Mouse (Mus musculus) intestine, embryonic 16.5 days (tissue): ENCODE results near the gene Vwf. TPM values are rescaled to one million over a fixed set of nuclear protein-coding genes. Genes with fewer than 3 reads are reported as not detected.
A peak's percentile ranks its signal among the peaks of the same experiment; 100 is the strongest.

Experiments used
- ATAC-seq: fragments of 200-750 bp; cut with Nextera tagmentation; 2 replicates; pipeline ENCODE4 v1.8.0; 2017; ENCODE audit warnings: moderate TSS enrichment, moderate library complexity
- H3K27ac ChIP-seq: fragments of 300-500 bp; sonication (generic); 2 replicates; pipeline ENCODE4 v1.5.1; 2014; ENCODE audit warnings: mild to moderate bottlenecking, low read length
- H3K27me3 ChIP-seq: fragments of 300-500 bp; sonication (generic); replicated peaks from 2 replicates; pipeline ENCODE4 v1.6.1; 2014; ENCODE audit warnings: low read length, control low read depth, mixed read lengths; ENCODE audit not compliant: control insufficient read depth, insufficient read depth
- H3K36me3 ChIP-seq: fragments of 300-500 bp; sonication (generic); 2 replicates; pipeline ENCODE4 v1.6.1; 2014; ENCODE audit warnings: low read length, control low read depth; ENCODE audit not compliant: control insufficient read depth, insufficient read depth
- H3K4me1 ChIP-seq: fragments of 300-500 bp; sonication (generic); 2 replicates; pipeline ENCODE4 v1.6.1; 2014; ENCODE audit warnings: low read length, control low read depth, mixed read lengths; ENCODE audit not compliant: control insufficient read depth, insufficient read depth
- H3K4me2 ChIP-seq: fragments of 300-500 bp; sonication (generic); 2 replicates; pipeline ENCODE4 v1.6.1; 2014; ENCODE audit warnings: low read depth, low read length, control low read depth
- H3K4me3 ChIP-seq: fragments of 300-500 bp; sonication (generic); 2 replicates; pipeline ENCODE4 v1.5.1; 2014; ENCODE audit warnings: mild to moderate bottlenecking, low read length
- H3K9ac ChIP-seq: fragments of 300-500 bp; sonication (generic); 2 replicates; pipeline ENCODE4 v1.6.1; 2014; ENCODE audit warnings: low read depth, low read length
- H3K9me3 ChIP-seq: fragments of 300-500 bp; sonication (generic); 2 replicates; pipeline ENCODE4 v1.6.1; 2016; ENCODE audit warnings: low read length, control low read depth; ENCODE audit not compliant: control insufficient read depth
- WGBS: fragments of 180-500 bp; shearing (Covaris S2); extraction: QIAGEN DNeasy Blood & Tissue Kit; methylation state at CpG from one replicate; pipeline ENCODE4 v1.1.7; 2014; 5-methylcytosine and 5-hydroxymethylcytosine counted together
- polyA plus RNA-seq: library from polyadenylated mRNA; unstranded; fragments of >200 nt; fragmentation: Nextera tagmentation; extraction: Ambion mirVana; gene quantifications from 2 replicates; pipeline ENCODE4 v1.2.1, GENCODE M21; 2015

The Vwf gene
- polyA plus RNA-seq, 1 experiment from 2014 or later = 7.0 TPM

DNA sequence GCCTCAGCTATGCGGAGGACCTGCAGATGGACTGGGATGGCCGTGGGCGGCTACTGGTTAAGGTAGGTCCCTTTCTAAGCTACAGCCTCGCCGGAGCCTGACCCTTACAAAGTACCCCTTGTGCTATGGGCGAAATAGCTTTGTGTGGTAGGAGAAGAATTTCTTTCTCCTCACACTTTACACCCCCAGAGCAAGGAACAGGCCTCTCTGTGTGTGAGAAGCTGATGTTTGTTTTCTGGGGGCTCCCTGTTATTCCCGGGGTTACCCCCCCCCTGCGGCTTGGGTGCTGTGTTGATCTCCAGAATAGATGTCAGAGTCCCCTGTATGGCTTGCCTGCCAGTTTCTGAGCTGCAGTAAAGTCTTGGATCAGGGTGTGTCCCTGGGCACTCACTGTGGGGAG lies 54.1 kb downstream of the Vwf start:
- Histone ChIP-seq H3K4me1 (peaks cover 4% of the 10 kb centered on the region; the same call in 1 of the 2 replicates), H3K27me3 (no peaks in the 10 kb centered on the region), H3K9ac (no peak overlapping the region), H3K27ac (no peak overlapping the region), H3K4me3 (no peak overlapping the region), H3K9me3 (no peaks in the 10 kb centered on the region), H3K36me3 (no peaks in the 10 kb centered on the region), H3K4me2 (no peak overlapping the region)
- WGBS = 77% methylated on average over 8 of the region's 8 CpGs
- no peak for ATAC-seq

DNA sequence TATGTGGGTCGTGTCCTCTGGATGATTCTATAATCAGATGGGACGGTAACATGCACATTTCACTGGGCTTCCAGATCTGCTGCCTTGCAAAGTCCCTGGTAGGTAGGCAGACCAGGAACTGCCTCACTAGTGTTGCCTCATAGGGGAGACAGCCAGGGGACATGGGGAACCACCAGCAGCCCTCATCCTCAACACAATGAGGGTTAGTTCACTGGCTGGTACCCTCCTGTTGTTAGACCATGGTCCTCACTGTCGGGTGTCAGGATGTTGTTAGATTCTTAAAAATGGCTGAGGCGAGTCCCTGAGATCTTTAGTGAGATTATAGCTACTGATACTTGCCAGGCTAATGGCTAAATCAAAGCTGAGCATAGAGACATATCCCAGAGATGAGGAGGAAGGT lies 54.6 kb downstream of the Vwf start:
- 70% methylated on average over 4 of the region's 4 CpGs for WGBS
- H3K9me3 ChIP-seq = no peaks in the 10 kb centered on the region
- ATAC-seq = no peak
- H3K27ac ChIP-seq = no peak overlapping the region
- peaks cover 4% of the 10 kb centered on the region; the same call in 1 of the 2 replicates for H3K4me1 ChIP-seq
- no peak overlapping the region for H3K4me3 ChIP-seq
- H3K36me3 ChIP-seq = no peaks in the 10 kb centered on the region
- no peak overlapping the region for H3K4me2 ChIP-seq
- no peak overlapping the region for H3K9ac ChIP-seq
- no peaks in the 10 kb centered on the region for H3K27me3 ChIP-seq

DNA sequence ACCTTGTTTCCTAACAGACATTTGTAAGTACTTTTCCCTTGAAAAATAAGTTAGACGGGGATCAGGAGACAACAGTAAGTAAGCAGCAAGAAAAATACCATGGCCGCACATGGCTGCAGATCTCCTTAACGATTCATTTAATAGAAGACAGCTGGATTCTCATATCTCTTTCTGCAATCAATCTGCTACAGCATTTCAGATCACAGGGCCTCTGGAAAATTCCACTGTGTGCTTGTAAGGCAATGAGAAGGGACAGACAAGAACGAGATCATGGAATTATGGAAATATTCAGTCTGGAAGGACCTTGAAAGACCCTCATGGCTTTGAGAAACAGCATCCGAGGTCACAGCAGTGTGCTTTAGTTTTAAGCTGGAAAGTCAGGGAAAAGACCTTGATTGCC lies 55.2 kb downstream of the Vwf start:
- Histone ChIP-seq H3K27me3 (no peaks in the 10 kb centered on the region), H3K4me1 (peaks cover 4% of the 10 kb centered on the region; the same call in 1 of the 2 replicates), H3K36me3 (no peaks in the 10 kb centered on the region), H3K4me2 (no peak overlapping the region), H3K4me3 (no peak overlapping the region), H3K9ac (no peak overlapping the region), H3K27ac (no peak overlapping the region), H3K9me3 (no peaks in the 10 kb centered on the region)
- WGBS = 56% methylated on average over 5 of the region's 5 CpGs
- ATAC-seq = no peak

DNA sequence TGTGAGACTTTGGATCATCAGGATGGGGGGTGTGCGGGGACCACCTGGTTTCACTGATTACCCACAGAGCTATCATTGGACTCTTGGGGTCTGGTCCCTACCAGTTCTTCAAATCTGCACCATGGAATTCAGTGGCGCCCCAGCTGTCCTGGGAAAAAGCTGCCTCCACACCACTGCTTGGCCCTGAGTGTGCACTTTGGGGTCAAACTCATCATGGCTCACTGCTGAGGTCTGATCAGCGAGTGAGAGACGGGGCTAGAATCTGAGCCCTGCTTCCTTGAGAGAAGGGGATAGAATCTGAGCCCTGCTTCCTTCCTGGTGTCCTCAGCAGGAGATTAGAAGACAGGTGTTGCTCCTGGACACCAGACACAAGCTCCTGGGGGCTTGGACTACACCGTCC lies 55.8 kb downstream of the Vwf start:
- Histone ChIP-seq H3K9ac (no peak overlapping the region), H3K27ac (no peak overlapping the region), H3K36me3 (no peaks in the 10 kb centered on the region), H3K27me3 (no peaks in the 10 kb centered on the region), H3K4me1 (peaks cover 4% of the 10 kb centered on the region; the same call in 1 of the 2 replicates), H3K4me3 (no peak overlapping the region), H3K4me2 (no peak overlapping the region), H3K9me3 (no peaks in the 10 kb centered on the region)
- WGBS = 77% methylated on average over 5 of the region's 5 CpGs
- no peak for ATAC-seq

DNA sequence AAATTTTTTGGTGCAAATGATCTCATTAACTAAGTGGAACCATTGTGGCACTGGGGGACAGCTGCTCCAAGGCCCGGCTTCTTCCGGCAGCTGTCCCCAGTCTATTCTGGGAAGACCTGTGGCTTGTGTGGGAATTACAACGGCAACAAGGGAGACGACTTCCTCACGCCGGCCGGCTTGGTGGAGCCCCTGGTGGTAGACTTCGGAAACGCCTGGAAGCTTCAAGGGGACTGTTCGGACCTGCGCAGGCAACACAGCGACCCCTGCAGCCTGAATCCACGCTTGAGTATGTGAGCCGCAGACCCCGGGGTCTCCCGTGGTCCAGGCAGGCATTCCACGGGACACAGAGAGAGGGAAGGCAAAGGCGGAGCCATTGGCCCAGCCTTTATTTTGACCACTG lies 56.7 kb downstream of the Vwf start:
- Histone ChIP-seq H3K27me3 (no peaks in the 10 kb centered on the region), H3K4me2 (peak overlapping the region; percentile 37), H3K4me1 (peaks cover 4% of the 10 kb centered on the region; the same call in 1 of the 2 replicates), H3K27ac (no peak overlapping the region), H3K9ac (no peak overlapping the region), H3K4me3 (no peak overlapping the region), H3K36me3 (no peaks in the 10 kb centered on the region), H3K9me3 (no peaks in the 10 kb centered on the region)
- peak; percentile 71 for ATAC-seq
- 5% methylated on average over 18 of the region's 18 CpGs for WGBS

DNA sequence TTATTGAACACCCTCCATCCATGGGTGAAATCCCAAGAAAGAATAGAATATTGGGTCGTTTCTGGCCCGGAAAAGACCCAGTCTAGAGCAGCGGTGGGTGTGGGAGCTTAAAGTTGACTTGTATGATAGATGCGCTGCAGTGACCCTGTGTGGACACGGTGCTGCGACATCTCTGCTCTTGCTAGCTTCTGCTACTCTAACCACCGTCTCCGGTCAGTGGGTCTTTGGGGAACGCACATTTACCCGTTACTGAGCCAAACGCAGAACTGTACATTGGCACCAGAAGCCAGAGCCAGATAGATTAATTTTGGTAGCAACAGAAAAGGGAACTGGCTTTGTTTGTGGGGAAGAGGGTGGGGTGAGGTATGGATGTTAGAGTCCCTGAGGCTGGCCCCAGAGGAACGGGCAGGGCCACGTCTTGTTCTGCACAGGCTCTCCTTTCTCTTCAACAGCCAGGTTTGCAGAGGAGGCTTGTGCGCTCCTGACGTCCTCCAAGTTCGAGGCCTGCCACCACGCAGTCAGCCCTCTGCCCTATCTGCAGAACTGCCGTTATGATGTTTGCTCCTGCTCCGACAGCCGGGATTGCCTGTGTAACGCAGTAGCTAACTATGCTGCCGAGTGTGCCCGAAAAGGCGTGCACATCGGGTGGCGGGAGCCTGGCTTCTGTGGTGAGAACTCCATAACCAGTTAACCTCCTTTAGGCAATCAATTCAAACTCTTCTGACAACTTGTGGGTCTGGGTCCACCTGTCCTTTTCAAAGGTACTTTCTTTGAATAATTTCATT lies 57.3 kb downstream of the Vwf start:
- Histone ChIP-seq H3K27me3 (no peaks in the 10 kb centered on the region), H3K4me2 (peak overlapping the region; percentile 37; the same call in 1 of the 2 replicates), H3K9me3 (no peaks in the 10 kb centered on the region), H3K4me3 (no peak overlapping the region), H3K27ac (no peak overlapping the region), H3K4me1 (peaks cover 4% of the 10 kb centered on the region; the same call in 1 of the 2 replicates), H3K9ac (no peak overlapping the region), H3K36me3 (no peaks in the 10 kb centered on the region)
- ATAC-seq = no peak
- 73% methylated on average over 26 of the region's 26 CpGs for WGBS

DNA sequence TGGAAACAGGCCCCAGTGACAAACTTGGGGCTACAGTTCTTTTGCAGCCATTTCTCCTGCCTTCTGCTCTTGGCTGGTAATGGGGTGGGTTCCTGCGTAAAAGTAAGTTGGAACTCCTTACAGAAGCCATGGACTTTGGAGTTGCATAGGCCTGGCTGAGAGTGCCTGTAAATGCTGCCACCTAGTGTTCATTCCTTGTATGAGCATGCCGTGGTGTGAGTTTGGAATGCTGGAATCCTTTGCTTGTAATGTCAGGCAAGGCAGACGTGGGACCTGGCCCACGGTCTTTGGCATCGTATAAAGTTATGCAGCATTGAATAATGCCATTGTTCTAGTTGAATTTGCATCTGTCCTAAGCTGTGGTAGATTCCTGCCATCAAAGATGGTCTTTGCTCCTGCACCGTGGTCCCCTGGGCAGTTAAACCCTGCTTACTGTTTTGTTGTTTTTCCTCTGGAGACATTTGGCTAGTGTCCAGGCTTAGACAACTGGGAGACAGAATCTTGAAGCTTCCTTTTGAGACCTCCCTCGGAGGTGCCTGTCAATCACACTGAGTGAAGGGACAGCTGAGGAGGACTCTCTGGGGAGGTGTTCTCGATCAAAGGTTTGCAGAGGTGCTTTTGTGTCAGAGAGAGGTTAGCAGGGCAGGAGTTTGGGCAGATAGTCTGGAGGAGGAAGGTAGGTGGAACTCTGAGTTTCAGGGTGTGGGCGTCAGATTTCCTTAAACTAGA lies 58.1 kb downstream of the Vwf start:
- Histone ChIP-seq H3K9ac (no peak overlapping the region), H3K4me3 (no peak overlapping the region), H3K4me2 (no peak overlapping the region), H3K27me3 (no peaks in the 10 kb centered on the region), H3K4me1 (peaks cover 4% of the 10 kb centered on the region; the same call in 1 of the 2 replicates), H3K9me3 (no peaks in the 10 kb centered on the region), H3K36me3 (no peaks in the 10 kb centered on the region), H3K27ac (no peak overlapping the region)
- ATAC-seq = peak; percentile 65
- 24% methylated on average over 9 of the region's 9 CpGs for WGBS

DNA sequence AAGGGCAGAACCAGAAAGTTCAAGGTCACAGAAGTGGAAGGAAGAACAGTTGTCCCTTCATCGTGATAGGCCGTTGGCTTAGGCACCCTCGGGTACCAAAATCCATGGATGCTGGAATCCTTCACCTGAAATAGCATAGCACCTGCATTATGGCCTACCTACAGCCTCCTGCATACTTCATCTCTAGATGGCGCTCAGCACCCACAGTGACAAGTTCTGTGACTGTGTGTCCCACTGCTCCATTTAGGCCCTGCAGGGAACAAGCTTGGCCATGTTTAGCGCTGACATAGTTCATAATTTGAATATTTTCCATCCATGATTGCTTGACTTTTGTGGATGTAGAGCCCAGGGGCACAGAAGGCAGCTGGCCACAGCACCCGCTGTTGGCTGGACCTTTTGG lies 62.5 kb downstream of the Vwf start:
- no peak for ATAC-seq
- 66% methylated on average over 6 of the region's 6 CpGs for WGBS
- no peak overlapping the region for H3K9ac ChIP-seq

DNA sequence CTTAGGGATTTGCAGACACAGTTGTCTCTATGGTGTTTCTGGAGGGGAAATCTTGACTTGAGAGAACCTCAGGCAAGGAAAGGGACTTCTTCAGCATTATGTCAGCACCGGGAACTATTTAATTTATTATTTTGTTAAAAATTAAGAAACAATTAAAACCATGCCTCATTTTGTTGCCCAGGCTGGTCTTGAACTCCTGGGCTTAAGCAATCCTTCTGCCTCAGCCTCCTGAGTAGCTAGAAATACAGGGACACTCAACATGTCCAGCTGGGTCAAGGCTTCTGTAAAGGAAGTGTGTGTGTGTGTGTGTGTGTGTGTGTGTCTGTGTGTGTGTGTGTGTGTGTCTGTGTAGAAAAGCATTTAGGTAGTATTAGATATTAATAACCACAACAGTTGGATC lies 71.3 kb downstream of the Vwf start:
- Histone ChIP-seq H3K36me3 (no peaks in the 10 kb centered on the region), H3K27ac (no peak overlapping the region), H3K4me2 (no peak overlapping the region), H3K9me3 (no peaks in the 10 kb centered on the region), H3K4me3 (no peak overlapping the region), H3K27me3 (no peaks in the 10 kb centered on the region), H3K4me1 (no peaks in the 10 kb centered on the region), H3K9ac (no peak overlapping the region)
- ATAC-seq = no peak
- 97% methylated on average over 1 of the region's 1 CpGs for WGBS

More for the DNA sequence above, 62.5 kb downstream of the Vwf start:
- Histone ChIP-seq H3K36me3 (no peaks in the 10 kb centered on the region), H3K27me3 (no peaks in the 10 kb centered on the region), H3K9me3 (no peaks in the 10 kb centered on the region), H3K4me1 (peaks cover 3% of the 10 kb centered on the region; the same call in 1 of the 2 replicates), H3K4me2 (no peak overlapping the region), H3K27ac (no peak overlapping the region), H3K4me3 (no peak overlapping the region)
